Mouse (Mus musculus) liver, embryonic 11.5 days (tissue): ENCODE measurements around the gene Gm20479. TPM values are rescaled to one million over a fixed set of nuclear protein-coding genes. Genes with fewer than 3 reads are reported as not detected.

ENCODE experiments used
- ATAC-seq: fragments of 200-750 bp; cut with Nextera tagmentation; replicated peaks from 2 replicates; pipeline ENCODE4 v1.8.0; 2017; ENCODE audit warnings: moderate number of reproducible peaks, mild to moderate bottlenecking, moderate TSS enrichment, moderate library complexity; ENCODE audit not compliant: low FRiP score
- DNase-seq: peaks from one replicate; pipeline ENCODE4 v3.0.0-alpha.2; 2017; ENCODE audit warnings: low spot score
- H3K27ac ChIP-seq: fragments of 300-500 bp; sonication (generic); 2 replicates; pipeline ENCODE4 v1.5.1; 2014; ENCODE audit warnings: mild to moderate bottlenecking, low read depth, low read length, control low read depth
- H3K27me3 ChIP-seq: fragments of 300-500 bp; sonication (generic); replicated peaks from 2 replicates; pipeline ENCODE4 v1.6.1; 2014; ENCODE audit warnings: low read length, mixed read lengths; ENCODE audit not compliant: control insufficient read depth, insufficient read depth
- H3K36me3 ChIP-seq: fragments of 300-500 bp; sonication (generic); 2 replicates; pipeline ENCODE4 v1.6.1; 2014; ENCODE audit warnings: mild to moderate bottlenecking, low read length, moderate library complexity, mixed read lengths; ENCODE audit not compliant: control insufficient read depth, insufficient read depth
- H3K4me1 ChIP-seq: fragments of 300-500 bp; sonication (generic); replicated peaks from 2 replicates; pipeline ENCODE4 v1.6.1; 2014; ENCODE audit warnings: low read length, mixed read lengths; ENCODE audit not compliant: control insufficient read depth, insufficient read depth
- H3K4me2 ChIP-seq: fragments of 300-500 bp; sonication (generic); 2 replicates; pipeline ENCODE4 v1.6.1; 2014; ENCODE audit warnings: mild to moderate bottlenecking, control low read depth, moderate library complexity
- H3K4me3 ChIP-seq: fragments of 300-500 bp; sonication (generic); 2 replicates; pipeline ENCODE4 v1.5.1; 2014; ENCODE audit warnings: low read depth, low read length, control low read depth
- H3K9ac ChIP-seq: fragments of 300-500 bp; sonication (generic); 2 replicates; pipeline ENCODE4 v1.6.1; 2014; ENCODE audit warnings: low read depth, low read length, control low read depth
- H3K9me3 ChIP-seq: fragments of 300-500 bp; sonication (generic); 2 replicates; pipeline ENCODE4 v1.6.1; 2016; ENCODE audit warnings: low read length, inconsistent platforms, mixed read lengths; ENCODE audit not compliant: control insufficient read depth
- WGBS: fragments of 180-500 bp; shearing (Covaris S2); extraction: QIAGEN DNeasy Blood & Tissue Kit; methylation state at CpG from one replicate; pipeline ENCODE4 v1.1.7; 2014; 5-methylcytosine and 5-hydroxymethylcytosine counted together
- polyA plus RNA-seq: library from polyadenylated mRNA; unstranded; fragments of >200 nt; fragmentation: Nextera tagmentation; extraction: Ambion mirVana; gene quantifications from 2 replicates; pipeline ENCODE4 v1.2.1, GENCODE M21; 2014

The Gm20479 gene
- polyA plus RNA-seq, 1 experiment from 2014 or later, result 1.2 TPM

- Histone ChIP-seq H3K9me3 (no peaks in the 10 kb centered on the region), H3K27ac (no peak overlapping the region), H3K4me1 (peaks cover 21% of the 10 kb centered on the region), H3K36me3 (no peaks in the 10 kb centered on the region), H3K9ac (no peak overlapping the region), H3K4me2 (no peak overlapping the region), H3K4me3 (no peak overlapping the region), H3K27me3 (peaks cover 100% of the 10 kb centered on the region)
- ATAC-seq, result no peak
- WGBS, result 34% methylated on average over 16 of the region's 16 CpGs
- no peak for DNase-seq
Measured at GRCm38 (mm10) chr7:27328648-27329047, 28.6 kb downstream of the Gm20479 start.

GRCm38 (mm10) chr7:27328161-27328560 is 29.1 kb downstream of the Gm20479 start:
- ATAC-seq, result no peak

GRCm38 (mm10) chr7:27327500-27327899 is 29.7 kb downstream of the Gm20479 start:
- no peaks in the 10 kb centered on the region for H3K36me3 ChIP-seq
- H3K4me1 ChIP-seq, result peaks cover 14% of the 10 kb centered on the region
- H3K27me3 ChIP-seq, result peaks cover 95% of the 10 kb centered on the region
- no peak overlapping the region for H3K4me3 ChIP-seq
- H3K9me3 ChIP-seq, result no peaks in the 10 kb centered on the region
- H3K27ac ChIP-seq, result no peak overlapping the region
- WGBS, result 85% methylated on average over 8 of the region's 8 CpGs
- no peak for DNase-seq
- H3K4me2 ChIP-seq, result no peak overlapping the region
- no peak overlapping the region for H3K9ac ChIP-seq
- no peak for ATAC-seq

More at GRCm38 (mm10) chr7:27328161-27328560, 29.1 kb downstream of the Gm20479 start:
- H3K9me3 ChIP-seq, result no peaks in the 10 kb centered on the region
- H3K9ac ChIP-seq, result no peak overlapping the region
- 75% methylated on average over 11 of the region's 11 CpGs for WGBS
- H3K27ac ChIP-seq, result no peak overlapping the region
- no peak for DNase-seq
- no peak overlapping the region for H3K4me3 ChIP-seq
- no peak overlapping the region for H3K4me2 ChIP-seq
- peaks cover 17% of the 10 kb centered on the region for H3K4me1 ChIP-seq
- H3K36me3 ChIP-seq, result no peaks in the 10 kb centered on the region
- H3K27me3 ChIP-seq, result peaks cover 95% of the 10 kb centered on the region

GRCm38 (mm10) chr7:27326101-27326880 is 30.9 kb downstream of the Gm20479 start:
- no peak overlapping the region for H3K9ac ChIP-seq

GRCm38 (mm10) chr7:27325697-27326096 is 31.5 kb downstream of the Gm20479 start:
- Histone ChIP-seq H3K4me1 (peaks cover 6% of the 10 kb centered on the region), H3K36me3 (no peaks in the 10 kb centered on the region), H3K4me3 (peak overlapping the region; percentile 29), H3K9me3 (no peaks in the 10 kb centered on the region), H3K27ac (no peak overlapping the region), H3K27me3 (peaks cover 89% of the 10 kb centered on the region), H3K4me2 (peak overlapping the region; percentile 50), H3K9ac (no peak overlapping the region)
- ATAC-seq (0 out of 2 replicates have a peak, but pooled peaks have one; percentile 27), DNase-seq (no peak)
- WGBS, result 3% methylated on average over 24 of the region's 24 CpGs

More at GRCm38 (mm10) chr7:27326101-27326880, 30.9 kb downstream of the Gm20479 start:
- no peak overlapping the region for H3K27ac ChIP-seq
- DNase-seq (no peak), ATAC-seq (no peak)
- H3K9me3 ChIP-seq, result no peaks in the 10 kb centered on the region
- peaks cover 95% of the 10 kb centered on the region for H3K27me3 ChIP-seq
- WGBS, result 29% methylated on average over 34 of the region's 34 CpGs
- H3K4me3 ChIP-seq, result peak overlapping the region; percentile 29
- peaks cover 10% of the 10 kb centered on the region for H3K4me1 ChIP-seq
- peak overlapping the region; percentile 50 for H3K4me2 ChIP-seq
- H3K36me3 ChIP-seq, result no peaks in the 10 kb centered on the region

GRCm38 (mm10) chr7:27324928-27325327 is 32.3 kb downstream of the Gm20479 start:
- no peak for DNase-seq
- H3K27me3 ChIP-seq, result peaks cover 81% of the 10 kb centered on the region
- peaks cover 2% of the 10 kb centered on the region for H3K4me1 ChIP-seq
- H3K27ac ChIP-seq, result no peak overlapping the region
- H3K4me2 ChIP-seq, result no peak overlapping the region
- WGBS, result 39% methylated on average over 19 of the region's 20 CpGs
- no peak overlapping the region for H3K9ac ChIP-seq
- no peak for ATAC-seq
- H3K9me3 ChIP-seq, result no peaks in the 10 kb centered on the region
- no peak overlapping the region for H3K4me3 ChIP-seq
- H3K36me3 ChIP-seq, result no peaks in the 10 kb centered on the region

- 86% methylated on average over 11 of the region's 11 CpGs for WGBS
- ATAC-seq, result no peak
- no peak for DNase-seq
- Histone ChIP-seq H3K9me3 (no peaks in the 10 kb centered on the region), H3K4me3 (no peak overlapping the region), H3K27ac (no peak overlapping the region), H3K36me3 (no peaks in the 10 kb centered on the region), H3K27me3 (peaks cover 74% of the 10 kb centered on the region), H3K4me2 (no peak overlapping the region), H3K9ac (no peak overlapping the region), H3K4me1 (no peaks in the 10 kb centered on the region; the same call in 1 of the 2 replicates)
Measured at GRCm38 (mm10) chr7:27324161-27324560, 33.1 kb downstream of the Gm20479 start.

GRCm38 (mm10) chr7:27323001-27323400 is 34.2 kb downstream of the Gm20479 start:
- no peak overlapping the region for H3K27ac ChIP-seq
- no peak overlapping the region for H3K4me2 ChIP-seq
- no peaks in the 10 kb centered on the region; the same call in 1 of the 2 replicates for H3K4me1 ChIP-seq
- 83% methylated on average over 5 of the region's 5 CpGs for WGBS
- no peaks in the 10 kb centered on the region for H3K36me3 ChIP-seq
- H3K9ac ChIP-seq, result no peak overlapping the region
- no peak for DNase-seq
- no peak for ATAC-seq
- H3K9me3 ChIP-seq, result no peaks in the 10 kb centered on the region
- H3K27me3 ChIP-seq, result peaks cover 62% of the 10 kb centered on the region
- H3K4me3 ChIP-seq, result no peak overlapping the region

- Histone ChIP-seq H3K4me1 (no peaks in the 10 kb centered on the region; the same call in 1 of the 2 replicates), H3K27ac (no peak overlapping the region), H3K27me3 (peaks cover 55% of the 10 kb centered on the region), H3K36me3 (no peaks in the 10 kb centered on the region), H3K4me3 (no peak overlapping the region), H3K9me3 (no peaks in the 10 kb centered on the region), H3K4me2 (no peak overlapping the region), H3K9ac (no peak overlapping the region)
- no peak for DNase-seq
- no peak for ATAC-seq
- WGBS, result 13% methylated on average over 13 of the region's 13 CpGs
Measured at GRCm38 (mm10) chr7:27322291-27322690, 34.9 kb downstream of the Gm20479 start.
